In the genomic region with DNA sequence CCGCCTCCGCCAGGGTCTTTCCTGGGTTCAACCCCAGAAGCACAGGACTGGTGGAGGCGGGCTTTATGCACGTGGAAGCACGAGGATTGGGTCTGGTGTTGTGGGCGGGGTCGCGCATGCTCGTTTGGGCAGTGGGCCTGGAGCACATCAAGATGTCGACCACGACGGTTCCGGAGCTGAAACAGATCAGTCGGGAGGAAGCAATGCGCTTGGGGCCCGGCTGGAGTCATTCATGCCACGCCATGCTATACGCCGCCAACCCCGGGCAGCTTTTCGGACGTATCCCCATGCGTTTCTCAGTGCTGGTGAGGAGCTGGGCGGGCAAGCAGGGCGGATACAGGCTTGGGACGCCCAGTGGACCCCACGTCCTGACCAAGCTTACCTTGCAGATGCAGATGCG, we compare ENCODE assay signal across 8 mouse cellular contexts. TPM values are rescaled to one million over a fixed set of nuclear protein-coding genes. Genes with fewer than 3 reads are reported as not detected.
DNase-seq lines count a peak whose midpoint lies in the region; ATAC-seq lines count a peak whose summit lies in the region.

No protein-coding gene starts in this region.

- H3K27ac ChIP-seq in hindbrain, embryonic 16.5 days (ENCODE audit: low read depth, low read length): peak overlapping the region; percentile 85
- peak overlapping the region; percentile 78 for H3K27ac ChIP-seq in macrophage

- peaks cover 13% of the 10 kb centered on the region for H3K4me1 ChIP-seq in hindbrain, embryonic 16.5 days (ENCODE audit: control insufficient read depth, insufficient read depth, low read depth, low read length)

- H3K4me2 ChIP-seq in hindbrain, embryonic 16.5 days (ENCODE audit: low read length): peak overlapping the region; percentile 76

- DNase-seq in T-cell, adult 2 months (ENCODE audit: low spot score): peak; percentile 96
- peak; percentile 94 for DNase-seq in cerebellum, postnatal 36 days
- DNase-seq in frontal cortex, postnatal 36 days (ENCODE audit: low spot score in 2 of 2): peak; percentile 94 to 95
- DNase-seq in left cerebral cortex, adult 18-20 months (ENCODE audit: low spot score in 2 of 2): peak; percentile 93 to 96
- DNase-seq in right cerebral cortex, adult 18-20 months: peak; percentile 97
- peak; percentile 74 for DNase-seq in urinary bladder, postnatal 10 days (ENCODE audit: low spot score)

- H3K36me3 ChIP-seq in hindbrain, embryonic 16.5 days (ENCODE audit: control insufficient read depth, insufficient read depth, low read length): peaks cover 32% of the 10 kb centered on the region
- peaks cover 34% of the 10 kb centered on the region for H3K36me3 ChIP-seq in macrophage (ENCODE audit: inconsistent target)

- peak overlapping the region; percentile 82 for H3K9ac ChIP-seq in hindbrain, embryonic 16.5 days (ENCODE audit: low read depth, low read length)

- no peaks in the 10 kb centered on the region for H3K9me3 ChIP-seq in hindbrain, embryonic 16.5 days (ENCODE audit: control insufficient read depth, low read length)

- peak; percentile 96 for ATAC-seq in hindbrain, embryonic 16.5 days

- H3K4me3 ChIP-seq in hindbrain, embryonic 16.5 days (ENCODE audit: low read length): peak overlapping the region; percentile 74
- peak overlapping the region; percentile 93 for H3K4me3 ChIP-seq in macrophage (ENCODE audit: inconsistent target)

- H3K79me2 ChIP-seq in macrophage (ENCODE audit: inconsistent target): peaks cover 15% of the 10 kb centered on the region; the same call in 1 of the 2 replicates

- under 1% methylated on average over 28 of the region's 28 CpGs for WGBS in hindbrain, embryonic 16.5 days
- under 1% methylated on average over 24 of the region's 28 CpGs for whole genome bisulfite sequencing in macrophage (ENCODE audit: missing documents)

- no peaks in the 10 kb centered on the region for H3K27me3 ChIP-seq in hindbrain, embryonic 16.5 days (replicated peaks; ENCODE audit: control insufficient read depth, insufficient read depth, low read length)

RNA-seq across cellular contexts. Expression of a gene that starts 0.4 kb away (rescaled TPM):
- polyA plus RNA-seq in hindbrain, embryonic 16.5 days (2015; fragmentation: Nextera tagmentation; extraction: Ambion mirVana): 132 and 137 TPM in 2 replicates
- total RNA-seq in left cerebral cortex, adult 18-20 months (2021): 10 to 100 TPM; 65.9 to 71.0 TPM
- 10 to 100 TPM; 12.9 to 50.6 (median 28.1) TPM for total RNA-seq in macrophage (2018; cell fraction: chromatin; rRNA removed)
- total RNA-seq in macrophage (2018; cell fraction: cytosol; rRNA removed): 10 to 100 TPM; 24.5 to 63.6 (median 37.5) TPM
- total RNA-seq in macrophage (2018; cell fraction: nucleus; rRNA removed): 10 to 100 TPM; 14.8 to 50.2 (median 28.0) TPM
- polyA plus RNA-seq in macrophage (2018): 17.1 to 56.6 TPM (median 39.4 TPM) in 3 replicates

RNA-seq across cellular contexts. Expression of a gene that starts 25.0 kb away (rescaled TPM):
- 68.6 and 71.5 TPM in 2 replicates for polyA plus RNA-seq in hindbrain, embryonic 16.5 days (2015; fragmentation: Nextera tagmentation; extraction: Ambion mirVana)
- total RNA-seq in left cerebral cortex, adult 18-20 months (2021): 10 to 100 TPM; 57.7 to 64.0 TPM
- 100 to 1,000 TPM in 21 of 26 experiments, 10 to 100 TPM in 5; 82.2 to 241 (median 140) TPM for total RNA-seq in macrophage (2018; cell fraction: chromatin; rRNA removed)
- 10 to 100 TPM in 11 of 26 experiments, 1 to 10 TPM in 15; 2.8 to 17.9 (median 9.8) TPM for total RNA-seq in macrophage (2018; cell fraction: cytosol; rRNA removed)
- total RNA-seq in macrophage (2018; cell fraction: nucleus; rRNA removed): 100 to 1,000 TPM in 5 of 26 experiments, 10 to 100 TPM in 21; 35.6 to 129 (median 71.5) TPM
- polyA plus RNA-seq in macrophage (2018): 9.0 to 21.1 TPM (median 12.1 TPM) in 3 replicates

RNA-seq across cellular contexts. Expression of a gene that starts 52.9 kb away (rescaled TPM):
- polyA plus RNA-seq in hindbrain, embryonic 16.5 days (2015; fragmentation: Nextera tagmentation; extraction: Ambion mirVana): 133 and 140 TPM in 2 replicates
- total RNA-seq in left cerebral cortex, adult 18-20 months (2021): 100 to 1,000 TPM; 213 to 223 TPM
- total RNA-seq in macrophage (2018; cell fraction: chromatin; rRNA removed): 100 to 1,000 TPM in 22 of 26 experiments, 10 to 100 TPM in 4; 72.2 to 417 (median 122) TPM
- 100 to 1,000 TPM in 2 of 26 experiments, 10 to 100 TPM in 24; 76.5 to 108 (median 88.0) TPM for total RNA-seq in macrophage (2018; cell fraction: cytosol; rRNA removed)
- 100 to 1,000 TPM in 6 of 26 experiments, 10 to 100 TPM in 20; 55.3 to 179 (median 81.7) TPM for total RNA-seq in macrophage (2018; cell fraction: nucleus; rRNA removed)
- 62.2 to 84.4 TPM (median 68.4 TPM) in 3 replicates for polyA plus RNA-seq in macrophage (2018)

RNA-seq across cellular contexts. Expression of a gene that starts 58.7 kb away (rescaled TPM):
- not detected in 2 replicates for polyA plus RNA-seq in hindbrain, embryonic 16.5 days (2015; fragmentation: Nextera tagmentation; extraction: Ambion mirVana)
- not detected for total RNA-seq in left cerebral cortex, adult 18-20 months (2021)
- total RNA-seq in macrophage (2018; cell fraction: chromatin; rRNA removed): not detected
- not detected for total RNA-seq in macrophage (2018; cell fraction: cytosol; rRNA removed)
- not detected for total RNA-seq in macrophage (2018; cell fraction: nucleus; rRNA removed)
- polyA plus RNA-seq in macrophage (2018): not detected in 3 replicates

RNA-seq across cellular contexts. Expression of a gene that starts 58.9 kb away (rescaled TPM):
- polyA plus RNA-seq in hindbrain, embryonic 16.5 days (2015; fragmentation: Nextera tagmentation; extraction: Ambion mirVana): 55.2 and 73.2 TPM in 2 replicates
- total RNA-seq in left cerebral cortex, adult 18-20 months (2021): 10 to 100 TPM; 86.5 to 95.6 TPM
- total RNA-seq in macrophage (2018; cell fraction: chromatin; rRNA removed): 100 to 1,000 TPM in 2 of 26 experiments, 10 to 100 TPM in 23, 1 to 10 TPM in 1; 3.7 to 120 (median 34.7) TPM
- total RNA-seq in macrophage (2018; cell fraction: cytosol; rRNA removed): 100 to 1,000 TPM in 5 of 26 experiments, 10 to 100 TPM in 21; 45.7 to 109 (median 70.5) TPM
- total RNA-seq in macrophage (2018; cell fraction: nucleus; rRNA removed): 100 to 1,000 TPM in 2 of 26 experiments, 10 to 100 TPM in 24; 10.2 to 113 (median 35.9) TPM
- 64.4 to 75.7 TPM (median 71.8 TPM) in 3 replicates for polyA plus RNA-seq in macrophage (2018)

Comparison
In these comparisons a context has a peak if more than half of its experiments do, and no peak if none do; other contexts are left out.
1. Peak in every context shown above with its lines: DNase-seq, ATAC-seq, H3K4me3 ChIP-seq and H3K27ac ChIP-seq.